Mouse (Mus musculus): Measurements from ENCODE around the gene Arl11. TPM values are rescaled to one million over a fixed set of nuclear protein-coding genes. Genes with fewer than 3 reads are reported as not detected.

Arl11 gene
- polyA plus RNA-seq, 1 experiment from 2014 or later = 0.41 TPM

- Histone ChIP-seq H3K27me3 (no peaks in the 10 kb centered on the region), H3K9ac (replicated peaks) (no peak overlapping the region), H3K4me3 (replicated peaks) (no peak overlapping the region), H3K4me2 (no peak overlapping the region), H3K27ac (no peak overlapping the region), H3K4me1 (replicated peaks) (peaks cover 11% of the 10 kb centered on the region), H3K9me3 (no peaks in the 10 kb centered on the region), H3K36me3 (no peaks in the 10 kb centered on the region; the same call in 1 of the 2 replicates)
- ATAC-seq (ENCODE audit: insufficient number of reproducible peaks, insufficient read depth, low FRiP score, low TSS enrichment, low read depth) = no peak
- WGBS = 85% methylated on average over 11 of the region's 11 CpGs
Observed at GRCm38 (mm10) chr14:61330591-61330990, 21.0 kb downstream of the Arl11 start.

- Histone ChIP-seq H3K27me3 (no peaks in the 10 kb centered on the region), H3K4me1 (replicated peaks) (peaks cover 11% of the 10 kb centered on the region), H3K9ac (replicated peaks) (no peak overlapping the region), H3K27ac (no peak overlapping the region), H3K4me3 (replicated peaks) (no peak overlapping the region), H3K9me3 (no peaks in the 10 kb centered on the region), H3K36me3 (no peaks in the 10 kb centered on the region; the same call in 1 of the 2 replicates), H3K4me2 (peak overlapping the region; percentile 30)
- peak; percentile 57; the same call in 1 of the 2 replicates for ATAC-seq (ENCODE audit: insufficient number of reproducible peaks, insufficient read depth, low FRiP score, low TSS enrichment, low read depth)
- 19% methylated on average over 13 of the region's 13 CpGs for WGBS
Observed at GRCm38 (mm10) chr14:61330996-61331561, 21.5 kb downstream of the Arl11 start.

- Histone ChIP-seq H3K27me3 (no peaks in the 10 kb centered on the region), H3K36me3 (peaks cover 4% of the 10 kb centered on the region), H3K27ac (no peak overlapping the region), H3K9me3 (no peaks in the 10 kb centered on the region), H3K4me3 (replicated peaks) (no peak overlapping the region), H3K4me1 (replicated peaks) (peaks cover 5% of the 10 kb centered on the region), H3K4me2 (no peak overlapping the region), H3K9ac (replicated peaks) (no peak overlapping the region)
- WGBS = 59% methylated on average over 4 of the region's 4 CpGs
- ATAC-seq (ENCODE audit: insufficient number of reproducible peaks, insufficient read depth, low FRiP score, low TSS enrichment, low read depth) = no peak
Observed at GRCm38 (mm10) chr14:61339381-61339780, 29.8 kb downstream of the Arl11 start.

- Histone ChIP-seq H3K4me2 (no peak overlapping the region), H3K36me3 (no peaks in the 10 kb centered on the region), H3K27me3 (no peaks in the 10 kb centered on the region), H3K4me1 (replicated peaks) (no peaks in the 10 kb centered on the region), H3K9me3 (no peaks in the 10 kb centered on the region), H3K9ac (replicated peaks) (no peak overlapping the region), H3K4me3 (replicated peaks) (no peak overlapping the region), H3K27ac (no peak overlapping the region)
- no peak for ATAC-seq (ENCODE audit: insufficient number of reproducible peaks, insufficient read depth, low FRiP score, low TSS enrichment, low read depth)
- WGBS = 69% methylated on average over 5 of the region's 5 CpGs
Observed at GRCm38 (mm10) chr14:61344590-61344989, 35.0 kb downstream of the Arl11 start.

GRCm38 (mm10) chr14:61346827-61347698 lies 37.5 kb downstream of the Arl11 start:
- H3K4me1 ChIP-seq (replicated peaks) = no peaks in the 10 kb centered on the region
- 82% methylated on average over 10 of the region's 10 CpGs for WGBS
- no peaks in the 10 kb centered on the region for H3K9me3 ChIP-seq
- no peak overlapping the region for H3K9ac ChIP-seq (replicated peaks)
- no peaks in the 10 kb centered on the region for H3K27me3 ChIP-seq
- no peaks in the 10 kb centered on the region for H3K36me3 ChIP-seq
- no peak for ATAC-seq (ENCODE audit: insufficient number of reproducible peaks, insufficient read depth, low FRiP score, low TSS enrichment, low read depth)
- no peak overlapping the region for H3K4me2 ChIP-seq
- H3K27ac ChIP-seq = no peak overlapping the region
- no peak overlapping the region for H3K4me3 ChIP-seq (replicated peaks)

GRCm38 (mm10) chr14:61349876-61350275 lies 40.3 kb downstream of the Arl11 start:
- 83% methylated on average over 4 of the region's 4 CpGs for WGBS
- peaks cover under 1% of the 10 kb centered on the region; the same call in 1 of the 2 replicates for H3K36me3 ChIP-seq
- ATAC-seq (ENCODE audit: insufficient number of reproducible peaks, insufficient read depth, low FRiP score, low TSS enrichment, low read depth) = no peak
- H3K27ac ChIP-seq = no peak overlapping the region
- H3K4me1 ChIP-seq (replicated peaks) = no peaks in the 10 kb centered on the region
- no peak overlapping the region for H3K4me3 ChIP-seq (replicated peaks)
- no peaks in the 10 kb centered on the region for H3K9me3 ChIP-seq
- H3K27me3 ChIP-seq = no peaks in the 10 kb centered on the region
- no peak overlapping the region for H3K9ac ChIP-seq (replicated peaks)
- H3K4me2 ChIP-seq = no peak overlapping the region

- H3K36me3 ChIP-seq = peaks cover 10% of the 10 kb centered on the region; the same call in 1 of the 2 replicates
- H3K4me2 ChIP-seq = no peak overlapping the region
- H3K9ac ChIP-seq (replicated peaks) = no peak overlapping the region
- H3K4me1 ChIP-seq (replicated peaks) = no peaks in the 10 kb centered on the region
- no peak for ATAC-seq (ENCODE audit: insufficient number of reproducible peaks, insufficient read depth, low FRiP score, low TSS enrichment, low read depth)
- H3K4me3 ChIP-seq (replicated peaks) = no peak overlapping the region
- WGBS = 61% methylated on average over 6 of the region's 6 CpGs
- no peaks in the 10 kb centered on the region for H3K27me3 ChIP-seq
- H3K9me3 ChIP-seq = no peaks in the 10 kb centered on the region
- no peak overlapping the region for H3K27ac ChIP-seq
Observed at GRCm38 (mm10) chr14:61350808-61351207, 41.3 kb downstream of the Arl11 start.

GRCm38 (mm10) chr14:61354251-61355235 lies 45.0 kb downstream of the Arl11 start:
- Histone ChIP-seq H3K4me3 (replicated peaks) (no peak overlapping the region), H3K27ac (no peak overlapping the region), H3K36me3 (peaks cover 11% of the 10 kb centered on the region; the same call in 1 of the 2 replicates), H3K4me1 (replicated peaks) (no peaks in the 10 kb centered on the region), H3K27me3 (no peaks in the 10 kb centered on the region), H3K9ac (replicated peaks) (no peak overlapping the region), H3K4me2 (no peak overlapping the region), H3K9me3 (no peaks in the 10 kb centered on the region)
- no peak for ATAC-seq (ENCODE audit: insufficient number of reproducible peaks, insufficient read depth, low FRiP score, low TSS enrichment, low read depth)
- WGBS = 75% methylated on average over 10 of the region's 10 CpGs

GRCm38 (mm10) chr14:61360131-61360980 lies 50.8 kb downstream of the Arl11 start, which contains the start of gene Ebpl:
Gene Ebpl, minus strand, starts transcription at chr14:61360439.
- H3K4me1 ChIP-seq (replicated peaks) = no peaks in the 10 kb centered on the region
- WGBS = 1% methylated on average over 40 of the region's 40 CpGs
- H3K4me2 ChIP-seq = peak within 1 kb of the TSS; percentile 58
- peak within 1 kb of the TSS; percentile 63 for H3K4me3 ChIP-seq (replicated peaks)
- H3K27me3 ChIP-seq = no peaks in the 10 kb centered on the region
- peaks cover 11% of the 10 kb centered on the region; the same call in 1 of the 2 replicates for H3K36me3 ChIP-seq
- peak; percentile 95 for ATAC-seq (ENCODE audit: insufficient number of reproducible peaks, insufficient read depth, low FRiP score, low TSS enrichment, low read depth)
- H3K9ac ChIP-seq (replicated peaks) = peak within 1 kb of the TSS; percentile 75
- H3K27ac ChIP-seq = peak within 1 kb of the TSS; percentile 86
- H3K9me3 ChIP-seq = no peaks in the 10 kb centered on the region

GRCm38 (mm10) chr14:61360981-61361511 lies 51.5 kb downstream of the Arl11 start:
- WGBS = 59% methylated on average over 3 of the region's 3 CpGs
- Histone ChIP-seq H3K4me1 (replicated peaks) (no peaks in the 10 kb centered on the region), H3K4me2 (peak overlapping the region; percentile 58), H3K36me3 (peaks cover 7% of the 10 kb centered on the region; the same call in 1 of the 2 replicates), H3K4me3 (replicated peaks) (no peak overlapping the region), H3K27ac (peak overlapping the region; percentile 86; the same call in 1 of the 2 replicates), H3K9me3 (no peaks in the 10 kb centered on the region), H3K9ac (replicated peaks) (no peak overlapping the region), H3K27me3 (no peaks in the 10 kb centered on the region)
- ATAC-seq (ENCODE audit: insufficient number of reproducible peaks, insufficient read depth, low FRiP score, low TSS enrichment, low read depth) = no peak

Data from limb, embryonic 12.5 days (tissue).